Mouse (Mus musculus): Measurements from ENCODE around the gene Zmiz1. TPM values are rescaled to one million over a fixed set of nuclear protein-coding genes. Genes with fewer than 3 reads are reported as not detected.

Gene Zmiz1
- polyA plus RNA-seq, 1 experiment from 2014 or later, result 42.5 TPM

GRCm38 (mm10) chr14:25576642-25577041 is 117.7 kb downstream of the Zmiz1 start:
- Histone ChIP-seq H3K4me3 (no peak overlapping the region), H3K4me1 (peaks cover 67% of the 10 kb centered on the region), H3K36me3 (replicated peaks) (peaks cover 100% of the 10 kb centered on the region), H3K27me3 (ENCODE audit: poor library complexity, severe bottlenecking) (no peaks in the 10 kb centered on the region), H3K27ac (peak overlapping the region; percentile 44; the same call in 1 of the 2 replicates), H3K9me3 (no peaks in the 10 kb centered on the region)
- 89% methylated on average over 3 of the region's 3 CpGs for WGBS
- DNase-seq (ENCODE audit: extremely low spot score, low spot score), result no peak

GRCm38 (mm10) chr14:25577431-25577830 is 118.4 kb downstream of the Zmiz1 start:
- Histone ChIP-seq H3K27me3 (ENCODE audit: poor library complexity, severe bottlenecking) (no peaks in the 10 kb centered on the region), H3K4me1 (peaks cover 67% of the 10 kb centered on the region), H3K27ac (peak overlapping the region; percentile 44), H3K36me3 (replicated peaks) (peaks cover 100% of the 10 kb centered on the region), H3K9me3 (no peaks in the 10 kb centered on the region), H3K4me3 (no peak overlapping the region)
- DNase-seq (ENCODE audit: extremely low spot score, low spot score), result no peak
- 45% methylated on average over 3 of the region's 3 CpGs for WGBS

- peaks cover 73% of the 10 kb centered on the region for H3K4me1 ChIP-seq
Measured at GRCm38 (mm10) chr14:25579597-25579996, 120.6 kb downstream of the Zmiz1 start.

GRCm38 (mm10) chr14:25580397-25580796 is 121.4 kb downstream of the Zmiz1 start:
- DNase-seq (ENCODE audit: extremely low spot score, low spot score), result no peak
- 32% methylated on average over 1 of the region's 1 CpGs for WGBS
- Histone ChIP-seq H3K27me3 (ENCODE audit: poor library complexity, severe bottlenecking) (no peaks in the 10 kb centered on the region), H3K4me1 (peaks cover 79% of the 10 kb centered on the region), H3K36me3 (replicated peaks) (peaks cover 94% of the 10 kb centered on the region), H3K4me3 (no peak overlapping the region), H3K27ac (peak overlapping the region; percentile 72), H3K9me3 (no peaks in the 10 kb centered on the region)

More at GRCm38 (mm10) chr14:25579597-25579996, 120.6 kb downstream of the Zmiz1 start:
- 82% methylated on average over 7 of the region's 7 CpGs for WGBS
- Histone ChIP-seq H3K36me3 (replicated peaks) (peaks cover 100% of the 10 kb centered on the region), H3K27me3 (ENCODE audit: poor library complexity, severe bottlenecking) (no peaks in the 10 kb centered on the region), H3K27ac (peak overlapping the region; percentile 72; the same call in 1 of the 2 replicates), H3K4me3 (no peak overlapping the region), H3K9me3 (no peaks in the 10 kb centered on the region)
- no peak for DNase-seq (ENCODE audit: extremely low spot score, low spot score)

GRCm38 (mm10) chr14:25582603-25583002 is 123.6 kb downstream of the Zmiz1 start:
- WGBS, result 95% methylated on average over 6 of the region's 6 CpGs
- Histone ChIP-seq H3K4me1 (peaks cover 81% of the 10 kb centered on the region), H3K27ac (no peak overlapping the region), H3K4me3 (no peak overlapping the region), H3K9me3 (no peaks in the 10 kb centered on the region), H3K27me3 (ENCODE audit: poor library complexity, severe bottlenecking) (no peaks in the 10 kb centered on the region), H3K36me3 (replicated peaks) (peaks cover 72% of the 10 kb centered on the region)
- no peak for DNase-seq (ENCODE audit: extremely low spot score, low spot score)

GRCm38 (mm10) chr14:25583899-25584298 is 124.9 kb downstream of the Zmiz1 start:
- Histone ChIP-seq H3K4me3 (no peak overlapping the region), H3K27ac (peak overlapping the region; percentile 97), H3K36me3 (replicated peaks) (peaks cover 59% of the 10 kb centered on the region), H3K9me3 (no peaks in the 10 kb centered on the region), H3K4me1 (peaks cover 85% of the 10 kb centered on the region), H3K27me3 (ENCODE audit: poor library complexity, severe bottlenecking) (no peaks in the 10 kb centered on the region)
- WGBS, result 78% methylated on average over 10 of the region's 10 CpGs
- no peak for DNase-seq (ENCODE audit: extremely low spot score, low spot score)

- Histone ChIP-seq H3K36me3 (replicated peaks) (peaks cover 58% of the 10 kb centered on the region), H3K9me3 (no peaks in the 10 kb centered on the region), H3K4me1 (peaks cover 85% of the 10 kb centered on the region), H3K27me3 (ENCODE audit: poor library complexity, severe bottlenecking) (no peaks in the 10 kb centered on the region), H3K27ac (peak overlapping the region; percentile 97), H3K4me3 (peak overlapping the region; percentile 27)
- DNase-seq (ENCODE audit: extremely low spot score, low spot score), result peak; percentile 84
- 22% methylated on average over 21 of the region's 21 CpGs for WGBS
Measured at GRCm38 (mm10) chr14:25585545-25586301, 126.7 kb downstream of the Zmiz1 start.

GRCm38 (mm10) chr14:25586846-25587486 is 128.0 kb downstream of the Zmiz1 start:
- Histone ChIP-seq H3K9me3 (no peaks in the 10 kb centered on the region), H3K27me3 (ENCODE audit: poor library complexity, severe bottlenecking) (no peaks in the 10 kb centered on the region), H3K36me3 (replicated peaks) (peaks cover 56% of the 10 kb centered on the region), H3K4me3 (peak overlapping the region; percentile 27), H3K27ac (peak overlapping the region; percentile 97), H3K4me1 (peaks cover 87% of the 10 kb centered on the region)
- 33% methylated on average over 10 of the region's 10 CpGs for WGBS
- peak; percentile 38 for DNase-seq (ENCODE audit: extremely low spot score, low spot score)

- peaks cover 52% of the 10 kb centered on the region for H3K36me3 ChIP-seq (replicated peaks)
- DNase-seq (ENCODE audit: extremely low spot score, low spot score), result peak; percentile 56
- peak overlapping the region; percentile 27 for H3K4me3 ChIP-seq
- H3K4me1 ChIP-seq, result peaks cover 92% of the 10 kb centered on the region
- no peaks in the 10 kb centered on the region for H3K27me3 ChIP-seq (ENCODE audit: poor library complexity, severe bottlenecking)
- H3K9me3 ChIP-seq, result no peaks in the 10 kb centered on the region
- peak overlapping the region; percentile 97 for H3K27ac ChIP-seq
- WGBS, result 5% methylated on average over 6 of the region's 6 CpGs
Measured at GRCm38 (mm10) chr14:25587487-25588001, 128.6 kb downstream of the Zmiz1 start.

GRCm38 (mm10) chr14:25588156-25588555 is 129.2 kb downstream of the Zmiz1 start:
- peaks cover 95% of the 10 kb centered on the region for H3K4me1 ChIP-seq
- H3K9me3 ChIP-seq, result no peaks in the 10 kb centered on the region
- H3K36me3 ChIP-seq (replicated peaks), result peaks cover 52% of the 10 kb centered on the region
- peak overlapping the region; percentile 97 for H3K27ac ChIP-seq
- H3K4me3 ChIP-seq, result no peak overlapping the region
- no peaks in the 10 kb centered on the region for H3K27me3 ChIP-seq (ENCODE audit: poor library complexity, severe bottlenecking)
- WGBS, result 22% methylated on average over 2 of the region's 2 CpGs
- no peak for DNase-seq (ENCODE audit: extremely low spot score, low spot score)

- DNase-seq (ENCODE audit: extremely low spot score, low spot score), result no peak
- no peaks in the 10 kb centered on the region for H3K9me3 ChIP-seq
- H3K27ac ChIP-seq, result peak overlapping the region; percentile 97
- WGBS, result 67% methylated on average over 16 of the region's 16 CpGs
- H3K4me3 ChIP-seq, result no peak overlapping the region
- H3K36me3 ChIP-seq (replicated peaks), result peaks cover 52% of the 10 kb centered on the region
- H3K27me3 ChIP-seq (ENCODE audit: poor library complexity, severe bottlenecking), result no peaks in the 10 kb centered on the region
- peaks cover 95% of the 10 kb centered on the region for H3K4me1 ChIP-seq
Measured at GRCm38 (mm10) chr14:25588946-25589937, 130.3 kb downstream of the Zmiz1 start.

GRCm38 (mm10) chr14:25591000-25591399 is 132.0 kb downstream of the Zmiz1 start:
- WGBS, result 71% methylated on average over 5 of the region's 5 CpGs
- Histone ChIP-seq H3K9me3 (no peaks in the 10 kb centered on the region), H3K36me3 (replicated peaks) (peaks cover 59% of the 10 kb centered on the region), H3K27ac (no peak overlapping the region), H3K27me3 (ENCODE audit: poor library complexity, severe bottlenecking) (no peaks in the 10 kb centered on the region), H3K4me1 (peaks cover 88% of the 10 kb centered on the region), H3K4me3 (no peak overlapping the region)
- DNase-seq (ENCODE audit: extremely low spot score, low spot score), result no peak

Data from forebrain, embryonic 10.5 days (tissue).